Mouse (Mus musculus) embryo, embryonic 10 days (tissue): Measurements from ENCODE around the gene Icos.

Experiments used
- DNase-seq: peaks from one replicate; pipeline ENCODE4 v3.0.0-alpha.2; 2015; ENCODE audit warnings: low spot score

Gene Icos

GRCm38 (mm10) chr1:60977641-60978040 is at the start of gene Icos:
Gene Icos, plus strand, starts transcription at chr1:60977927.
- DNase-seq: no peak

GRCm38 (mm10) chr1:60929036-60929435 is 48.7 kb upstream of the Icos start:
- DNase-seq: no peak

GRCm38 (mm10) chr1:60930397-60930796 is 47.3 kb upstream of the Icos start:
- no peak for DNase-seq

- no peak for DNase-seq
These were observed 41.7 kb upstream of the Icos start for GRCm38 (mm10) chr1:60935968-60936581.

DNA sequence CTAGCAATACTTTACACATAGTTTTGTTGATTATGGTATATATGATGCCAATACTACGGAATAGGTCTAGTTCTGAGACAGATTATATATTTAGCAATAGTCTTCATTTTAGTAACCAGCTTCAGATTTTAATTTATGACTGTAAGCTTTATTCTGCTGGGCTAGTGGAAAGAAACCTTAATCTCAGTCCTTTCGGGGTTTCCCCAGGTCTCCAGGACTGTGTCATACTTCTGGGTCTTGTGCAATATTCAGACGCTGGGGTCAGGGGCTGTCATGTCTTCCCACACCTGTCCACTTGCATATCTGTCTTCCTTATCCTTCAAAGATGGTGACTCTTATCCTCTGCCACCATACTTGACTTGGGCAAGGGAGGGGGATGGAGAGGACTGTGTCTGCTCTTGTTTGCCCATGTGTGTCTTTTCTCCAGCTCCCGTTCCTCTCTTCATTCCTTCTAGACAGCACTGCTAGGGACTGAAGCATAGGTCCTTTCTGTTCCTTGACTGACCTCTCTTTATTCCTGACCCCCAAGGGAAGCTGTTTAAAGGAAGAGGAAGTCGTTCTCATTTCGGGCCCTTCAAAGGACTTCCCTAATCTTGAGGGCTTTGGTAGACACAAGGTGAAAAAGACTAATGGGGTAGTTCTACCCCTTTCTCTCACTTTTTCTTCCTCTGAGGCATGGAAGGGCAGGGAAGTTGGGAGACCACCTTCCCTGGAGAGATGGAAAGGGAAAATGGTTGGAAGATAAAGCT is 40.6 kb upstream of the Icos start:
- DNase-seq: no peak

DNA sequence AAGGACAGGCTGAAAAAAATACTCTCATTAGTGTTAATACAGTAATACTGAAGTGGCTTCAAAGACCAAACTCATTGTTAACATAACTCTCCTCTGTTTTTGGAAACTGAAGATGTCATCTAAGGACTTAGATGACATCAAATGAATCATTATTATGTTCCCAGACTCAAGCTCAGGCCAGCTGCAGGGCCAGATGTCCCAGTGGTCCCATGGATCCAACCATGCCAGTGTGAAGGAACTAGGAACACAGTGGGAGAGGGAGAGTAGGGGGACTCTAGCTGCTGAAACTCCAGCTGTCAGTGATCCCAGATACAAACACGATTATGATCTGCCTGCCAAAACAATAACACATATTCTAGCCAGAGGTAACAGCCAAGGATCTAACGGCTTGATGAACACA is 39.5 kb upstream of the Icos start:
- no peak for DNase-seq

- no peak for DNase-seq
These were observed 38.8 kb upstream of the Icos start for GRCm38 (mm10) chr1:60938974-60939373.

- no peak for DNase-seq
These were observed 37.7 kb upstream of the Icos start for GRCm38 (mm10) chr1:60940023-60940422.

DNA sequence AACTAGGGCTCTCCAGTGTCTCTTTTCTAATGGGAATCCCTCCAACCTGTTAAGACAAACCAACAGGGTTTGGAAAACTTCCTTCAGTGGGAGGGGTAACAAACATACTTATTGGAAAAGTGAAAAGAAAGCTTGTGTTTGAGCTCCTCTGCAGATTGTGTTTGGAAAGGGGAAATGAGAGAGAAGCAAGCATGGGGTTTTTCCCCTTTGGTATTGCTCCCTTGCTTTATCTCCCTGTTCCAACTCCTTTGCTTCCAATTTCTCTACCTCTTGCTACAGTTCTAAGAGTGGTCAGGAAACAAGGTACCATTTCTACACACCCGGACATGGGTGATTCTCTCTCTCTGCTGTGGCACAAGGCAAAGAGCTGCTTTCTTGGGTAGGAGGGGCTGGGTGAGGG is 37.1 kb upstream of the Icos start:
- no peak for DNase-seq

- DNase-seq: no peak
These were observed 36.4 kb upstream of the Icos start for GRCm38 (mm10) chr1:60941056-60942048.

GRCm38 (mm10) chr1:60942921-60943320 is 34.8 kb upstream of the Icos start:
- DNase-seq: no peak

DNA sequence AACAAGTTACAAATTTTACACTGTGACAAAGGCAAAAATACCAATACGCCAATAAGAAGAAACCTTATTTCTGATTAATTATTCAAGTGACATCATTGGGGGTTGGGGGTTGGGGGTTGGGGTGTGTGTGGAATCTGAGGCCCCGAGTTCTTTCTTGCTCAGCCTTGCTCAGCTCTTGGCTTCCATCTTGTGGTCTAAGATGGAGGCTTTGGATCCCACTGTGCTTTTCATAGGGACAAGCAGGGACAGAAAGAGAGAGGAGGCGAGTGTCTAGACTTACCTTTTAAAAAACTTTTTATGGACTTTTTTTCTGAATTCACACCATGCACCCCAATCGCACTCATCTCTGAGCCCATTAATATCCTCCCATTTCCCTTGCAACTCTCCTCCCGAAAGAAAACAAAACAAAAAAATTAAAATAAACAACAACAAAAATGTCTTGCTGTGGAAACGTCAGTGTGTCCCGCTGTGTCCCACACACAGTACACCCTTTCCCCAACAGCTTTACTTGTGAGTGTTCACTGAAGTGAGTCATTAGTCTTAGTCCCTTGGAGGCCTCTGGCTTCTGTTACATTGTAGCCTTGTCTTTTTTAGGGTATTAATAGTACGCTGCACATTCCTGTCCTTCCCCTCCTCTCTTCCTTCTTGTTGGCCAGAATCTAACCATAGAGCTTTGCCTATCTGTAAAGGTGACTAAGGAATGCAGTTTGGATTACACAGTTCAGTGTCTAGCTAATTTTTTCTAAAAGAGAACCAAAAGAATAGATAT is 31.9 kb upstream of the Icos start:
- DNase-seq: no peak

GRCm38 (mm10) chr1:60948112-60948511 is 29.6 kb upstream of the Icos start:
- DNase-seq: no peak

DNA sequence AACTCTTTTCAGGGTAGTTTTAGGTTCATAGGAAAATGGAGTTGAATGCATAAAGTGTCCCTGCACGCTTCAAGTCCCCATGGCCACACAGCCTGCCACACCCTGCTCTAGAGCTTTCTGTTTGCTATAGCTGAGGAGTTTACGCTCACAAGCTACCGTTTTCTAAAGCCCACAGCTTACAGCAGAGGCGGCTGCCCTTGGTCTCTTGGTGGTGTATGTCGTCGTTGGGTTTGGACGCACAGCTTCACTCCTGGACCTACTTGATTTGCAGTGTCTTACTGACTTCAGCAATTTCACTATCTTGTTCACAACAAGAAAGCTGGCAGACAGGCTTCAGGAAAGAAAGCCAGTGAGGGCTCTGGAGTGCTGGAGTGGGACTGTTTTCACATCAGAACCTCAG is 24.8 kb upstream of the Icos start:
- no peak for DNase-seq

DNA sequence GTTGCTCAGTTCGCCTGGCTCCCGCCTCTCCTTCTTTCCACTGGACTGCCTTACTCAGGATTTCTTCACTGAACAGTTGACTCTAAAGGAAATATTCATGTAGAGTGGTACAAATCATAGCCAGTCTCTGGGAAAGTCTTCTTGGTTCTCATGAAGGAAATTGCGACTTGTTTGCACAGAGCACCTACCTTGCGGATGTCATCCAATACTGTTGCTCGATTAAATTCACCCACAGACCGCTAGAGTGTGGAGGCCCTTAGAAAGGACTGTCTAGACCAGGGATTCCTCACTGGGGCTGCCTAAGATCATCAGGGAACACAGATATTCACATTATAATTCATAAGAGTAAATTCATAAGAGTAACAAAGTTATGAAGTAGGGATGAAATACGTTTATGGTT is 24.0 kb upstream of the Icos start:
- DNase-seq: no peak

- peak; percentile 44 for DNase-seq
These were observed 23.0 kb upstream of the Icos start for GRCm38 (mm10) chr1:60954759-60955158.

- no peak for DNase-seq
These were observed 22.5 kb upstream of the Icos start for GRCm38 (mm10) chr1:60955186-60955585.

DNA sequence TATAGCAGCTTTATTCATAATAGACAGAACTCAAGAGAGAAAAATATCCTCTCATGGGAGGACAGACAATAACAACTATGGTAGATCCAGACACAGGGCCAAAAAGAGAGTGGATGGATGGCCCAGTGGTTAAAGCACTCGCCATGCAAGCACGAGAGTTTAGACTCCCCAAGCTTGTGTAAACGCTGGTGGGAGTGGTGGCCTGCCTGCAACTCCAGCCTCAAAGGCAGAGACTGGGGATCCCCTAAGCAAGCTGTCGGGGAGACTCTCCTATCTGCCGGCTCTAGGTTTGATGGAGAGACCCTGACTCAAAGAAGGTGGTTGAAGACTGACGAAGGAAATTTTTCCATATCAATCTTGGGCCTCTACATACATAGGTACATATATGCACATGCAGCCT is 21.5 kb upstream of the Icos start:
- DNase-seq: no peak

DNA sequence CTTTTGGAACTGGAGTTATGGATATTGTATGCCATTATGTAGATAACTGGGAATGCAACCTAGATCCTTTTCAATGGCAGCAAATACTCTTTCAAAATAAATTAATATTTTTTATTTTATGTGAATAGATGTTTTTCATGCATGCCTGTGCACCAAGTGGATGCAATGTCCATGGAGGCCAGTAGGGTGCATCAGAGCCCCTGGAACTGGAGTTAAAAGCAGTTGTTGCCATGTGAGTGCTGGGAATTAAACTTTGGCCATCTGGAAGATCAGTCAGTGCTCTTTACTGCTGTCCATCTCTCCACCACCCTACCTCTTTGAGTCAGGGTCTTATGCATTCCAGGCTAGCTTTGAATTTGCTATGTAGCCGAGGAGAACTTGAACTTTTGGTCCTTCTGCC is 19.4 kb upstream of the Icos start:
- no peak for DNase-seq

- DNase-seq: no peak
These were observed 18.5 kb upstream of the Icos start for GRCm38 (mm10) chr1:60959246-60959645.

DNA sequence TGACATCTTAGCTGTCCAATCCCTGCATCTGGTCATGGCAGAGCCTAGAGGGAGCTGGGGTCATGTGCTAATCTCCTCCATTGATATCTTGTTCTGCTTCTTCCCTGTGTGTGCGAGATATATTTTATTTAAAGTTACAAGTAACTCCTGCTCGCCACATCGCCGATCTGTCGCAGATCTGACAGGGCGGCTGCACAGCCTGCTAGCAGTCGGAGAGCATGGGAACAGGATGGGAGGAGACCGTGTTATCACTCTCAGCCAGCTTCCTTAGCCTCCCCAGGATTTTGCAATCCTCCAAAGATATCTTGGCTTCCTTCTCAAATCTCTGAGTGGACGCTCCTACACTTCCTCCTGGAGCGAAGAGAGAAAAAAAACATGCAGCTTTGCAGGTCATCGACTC is 17.3 kb upstream of the Icos start:
- DNase-seq: no peak

DNA sequence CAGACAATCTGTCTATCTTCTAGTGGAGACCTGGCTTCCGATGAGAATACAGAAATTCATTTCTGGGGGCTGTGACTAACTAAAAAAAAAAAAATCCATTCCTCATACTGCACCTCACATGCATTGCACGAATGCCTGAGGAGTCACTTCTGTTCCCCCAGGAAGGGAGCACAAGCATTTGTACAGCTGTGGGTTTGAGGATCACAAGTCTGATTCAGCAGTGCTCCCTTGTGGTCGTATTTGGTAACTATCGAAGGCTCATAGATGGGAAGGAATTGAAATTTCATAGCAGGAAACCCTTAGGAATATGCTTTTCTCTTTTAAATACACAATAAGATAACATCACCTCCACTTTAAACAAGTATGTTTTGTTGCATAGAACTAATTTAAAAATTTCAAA is 16.6 kb upstream of the Icos start:
- DNase-seq: peak; percentile 79
